Mouse (Mus musculus): ENCODE measurements around the gene Nek2. TPM values are rescaled to one million over a fixed set of nuclear protein-coding genes. Genes with fewer than 3 reads are reported as not detected.

The Nek2 gene
- polyA plus RNA-seq (2012) = 0.68 and 0.97 TPM in 2 replicates

GRCm38 (mm10) chr1:191821326-191822091, at the start of gene Nek2:
Nek2 (plus strand) TSS chr1:191821444.
- Histone ChIP-seq H3K4me3 (replicated peaks) (peak within 1 kb of the TSS; percentile 82), H3K4me1 (ENCODE audit: control insufficient read depth) (peaks cover 23% of the 10 kb centered on the region), H3K36me3 (ENCODE audit: control insufficient read depth) (peaks cover 46% of the 10 kb centered on the region), H3K9me3 (ENCODE audit: control insufficient read depth, low read length) (no peaks in the 10 kb centered on the region), H3K27me3 (ENCODE audit: control insufficient read depth) (peaks cover 18% of the 10 kb centered on the region)
- TF ChIP-seq GATA1 (IDR thresholded peaks at IDR 0.05; ENCODE audit: low read length) = no peak
- TF ChIP-seq TAL1 (IDR thresholded peaks at IDR 0.05; ENCODE audit: low read length) = no peak

GRCm38 (mm10) chr1:191774106-191774505, 47.1 kb upstream of the Nek2 start:
- Histone ChIP-seq H3K36me3 (ENCODE audit: control insufficient read depth) (peaks cover 2% of the 10 kb centered on the region; the same call in 1 of the 2 replicates), H3K4me1 (ENCODE audit: control insufficient read depth) (no peaks in the 10 kb centered on the region), H3K4me3 (replicated peaks) (no peak overlapping the region), H3K9me3 (ENCODE audit: control insufficient read depth, low read length) (no peaks in the 10 kb centered on the region), H3K27me3 (ENCODE audit: control insufficient read depth) (no peaks in the 10 kb centered on the region)
- TF ChIP-seq TAL1 (IDR thresholded peaks at IDR 0.05; ENCODE audit: low read length) = no peak
- TF ChIP-seq GATA1 (IDR thresholded peaks at IDR 0.05; ENCODE audit: low read length) = no peak

- H3K36me3 ChIP-seq (ENCODE audit: control insufficient read depth) = peaks cover 2% of the 10 kb centered on the region; the same call in 1 of the 2 replicates
- no peak for TF ChIP-seq TAL1 (IDR thresholded peaks at IDR 0.05; ENCODE audit: low read length)
- no peak for TF ChIP-seq GATA1 (IDR thresholded peaks at IDR 0.05; ENCODE audit: low read length)
- H3K4me1 ChIP-seq (ENCODE audit: control insufficient read depth) = no peaks in the 10 kb centered on the region
- no peaks in the 10 kb centered on the region for H3K9me3 ChIP-seq (ENCODE audit: control insufficient read depth, low read length)
- H3K27me3 ChIP-seq (ENCODE audit: control insufficient read depth) = no peaks in the 10 kb centered on the region
- no peak overlapping the region for H3K4me3 ChIP-seq (replicated peaks)
These were observed 46.1 kb upstream of the Nek2 start for GRCm38 (mm10) chr1:191775116-191775515.

- H3K4me3 ChIP-seq (replicated peaks) = no peak overlapping the region
- TF ChIP-seq TAL1 (IDR thresholded peaks at IDR 0.05; ENCODE audit: low read length) = no peak
- TF ChIP-seq GATA1 (IDR thresholded peaks at IDR 0.05; ENCODE audit: low read length) = no peak
- H3K36me3 ChIP-seq (ENCODE audit: control insufficient read depth) = peaks cover 2% of the 10 kb centered on the region; the same call in 1 of the 2 replicates
- no peaks in the 10 kb centered on the region for H3K9me3 ChIP-seq (ENCODE audit: control insufficient read depth, low read length)
- H3K4me1 ChIP-seq (ENCODE audit: control insufficient read depth) = no peaks in the 10 kb centered on the region
- H3K27me3 ChIP-seq (ENCODE audit: control insufficient read depth) = no peaks in the 10 kb centered on the region
These were observed 43.7 kb upstream of the Nek2 start for GRCm38 (mm10) chr1:191777521-191777920.

GRCm38 (mm10) chr1:191780470-191780869, 40.8 kb upstream of the Nek2 start:
- TF ChIP-seq GATA1 (IDR thresholded peaks at IDR 0.05; ENCODE audit: low read length) = no peak
- no peak for TF ChIP-seq TAL1 (IDR thresholded peaks at IDR 0.05; ENCODE audit: low read length)
- no peaks in the 10 kb centered on the region for H3K9me3 ChIP-seq (ENCODE audit: control insufficient read depth, low read length)
- H3K4me1 ChIP-seq (ENCODE audit: control insufficient read depth) = no peaks in the 10 kb centered on the region
- peaks cover 2% of the 10 kb centered on the region; the same call in 1 of the 2 replicates for H3K36me3 ChIP-seq (ENCODE audit: control insufficient read depth)
- H3K4me3 ChIP-seq (replicated peaks) = no peak overlapping the region
- H3K27me3 ChIP-seq (ENCODE audit: control insufficient read depth) = no peaks in the 10 kb centered on the region

GRCm38 (mm10) chr1:191785108-191785507, 36.1 kb upstream of the Nek2 start:
- no peaks in the 10 kb centered on the region for H3K27me3 ChIP-seq (ENCODE audit: control insufficient read depth)
- H3K4me3 ChIP-seq (replicated peaks) = no peak overlapping the region
- no peaks in the 10 kb centered on the region for H3K4me1 ChIP-seq (ENCODE audit: control insufficient read depth)
- no peaks in the 10 kb centered on the region for H3K36me3 ChIP-seq (ENCODE audit: control insufficient read depth)
- no peak for TF ChIP-seq GATA1 (IDR thresholded peaks at IDR 0.05; ENCODE audit: low read length)
- TF ChIP-seq TAL1 (IDR thresholded peaks at IDR 0.05; ENCODE audit: low read length) = no peak
- H3K9me3 ChIP-seq (ENCODE audit: control insufficient read depth, low read length) = peaks cover 4% of the 10 kb centered on the region; the same call in 1 of the 2 replicates

- H3K27me3 ChIP-seq (ENCODE audit: control insufficient read depth) = no peaks in the 10 kb centered on the region
- no peaks in the 10 kb centered on the region for H3K36me3 ChIP-seq (ENCODE audit: control insufficient read depth)
- no peaks in the 10 kb centered on the region for H3K4me1 ChIP-seq (ENCODE audit: control insufficient read depth)
- no peak for TF ChIP-seq GATA1 (IDR thresholded peaks at IDR 0.05; ENCODE audit: low read length)
- no peak for TF ChIP-seq TAL1 (IDR thresholded peaks at IDR 0.05; ENCODE audit: low read length)
- peaks cover 4% of the 10 kb centered on the region; the same call in 1 of the 2 replicates for H3K9me3 ChIP-seq (ENCODE audit: control insufficient read depth, low read length)
- no peak overlapping the region for H3K4me3 ChIP-seq (replicated peaks)
These were observed 35.0 kb upstream of the Nek2 start for GRCm38 (mm10) chr1:191786255-191786654.

GRCm38 (mm10) chr1:191787379-191787778, 33.9 kb upstream of the Nek2 start:
- Histone ChIP-seq H3K36me3 (ENCODE audit: control insufficient read depth) (no peaks in the 10 kb centered on the region), H3K9me3 (ENCODE audit: control insufficient read depth, low read length) (peaks cover 4% of the 10 kb centered on the region; the same call in 1 of the 2 replicates), H3K4me3 (replicated peaks) (no peak overlapping the region), H3K4me1 (ENCODE audit: control insufficient read depth) (no peaks in the 10 kb centered on the region), H3K27me3 (ENCODE audit: control insufficient read depth) (no peaks in the 10 kb centered on the region)
- TF ChIP-seq TAL1 (IDR thresholded peaks at IDR 0.05; ENCODE audit: low read length) (no peak), GATA1 (IDR thresholded peaks at IDR 0.05; ENCODE audit: low read length) (no peak)

- Histone ChIP-seq H3K4me1 (ENCODE audit: control insufficient read depth) (no peaks in the 10 kb centered on the region), H3K4me3 (replicated peaks) (no peak overlapping the region), H3K36me3 (ENCODE audit: control insufficient read depth) (no peaks in the 10 kb centered on the region), H3K27me3 (ENCODE audit: control insufficient read depth) (no peaks in the 10 kb centered on the region), H3K9me3 (ENCODE audit: control insufficient read depth, low read length) (peaks cover 4% of the 10 kb centered on the region; the same call in 1 of the 2 replicates)
- no peak for TF ChIP-seq TAL1 (IDR thresholded peaks at IDR 0.05; ENCODE audit: low read length)
- TF ChIP-seq GATA1 (IDR thresholded peaks at IDR 0.05; ENCODE audit: low read length) = no peak
These were observed 28.3 kb upstream of the Nek2 start for GRCm38 (mm10) chr1:191792991-191793390.

All from erythroblast, embryonic 14.5 days (primary cell).